Mouse (Mus musculus) forebrain, postnatal 0 days (tissue): ENCODE measurements at regions not wholly inside any gene's neighbourhood (a gene's known extent, or its start where the extent isn't known, plus 50 kb on each side); places are given as distances from the start of the nearest gene placed in this dataset.
"Not testable (repeated sequence)": the region's sequence is repeated elsewhere in the genome, so short reads cannot be mapped to it uniquely, and the experiment has no call there.

Source experiments
- ATAC-seq: fragments of 200-750 bp; cut with Nextera tagmentation; 2 replicates; pipeline ENCODE4 v1.8.0; 2017; ENCODE audit warnings: mild to moderate bottlenecking, moderate library complexity
- DNase-seq: peaks from one replicate; pipeline ENCODE4 v3.0.0-alpha.2; 2015
- H3K27ac ChIP-seq: fragments of 300-500 bp; sonication (generic); 2 replicates; pipeline ENCODE4 v1.5.1; 2014; ENCODE audit warnings: low read depth, mild to moderate bottlenecking, antibody characterized with exemption, low read length, moderate library complexity, mixed read lengths
- H3K27me3 ChIP-seq: fragments of 300-500 bp; sonication (generic); 2 replicates; pipeline ENCODE4 v1.6.1; 2014; ENCODE audit warnings: mild to moderate bottlenecking, low read length, mixed read lengths; ENCODE audit not compliant: insufficient read depth
- H3K36me3 ChIP-seq: fragments of 300-500 bp; sonication (generic); 2 replicates; pipeline ENCODE4 v1.6.1; 2014; ENCODE audit warnings: mild to moderate bottlenecking, moderate library complexity; ENCODE audit not compliant: insufficient read depth
- H3K4me1 ChIP-seq: fragments of 300-500 bp; sonication (generic); 2 replicates; pipeline ENCODE4 v1.6.1; 2014; ENCODE audit warnings: antibody characterized with exemption; ENCODE audit not compliant: insufficient read depth
- H3K4me2 ChIP-seq: fragments of 300-500 bp; sonication (generic); 2 replicates; pipeline ENCODE4 v1.6.1; 2014; ENCODE audit warnings: low read depth, mild to moderate bottlenecking, moderate library complexity
- H3K4me3 ChIP-seq: fragments of 300-500 bp; sonication (generic); 2 replicates; pipeline ENCODE4 v1.5.1; 2014; ENCODE audit warnings: low read depth, low read length, mixed read lengths
- H3K9ac ChIP-seq: fragments of 300-500 bp; sonication (generic); 2 replicates; pipeline ENCODE4 v1.6.1; 2014; ENCODE audit warnings: mild to moderate bottlenecking
- H3K9me3 ChIP-seq: fragments of 300-500 bp; sonication (generic); 2 replicates; pipeline ENCODE4 v1.6.1; 2016; ENCODE audit warnings: low read length
- CTCF ChIP-seq: sonication (generic); IDR thresholded peaks from 2 replicates; pipeline ENCODE4 v1.5.1; 2016; ENCODE audit warnings: antibody characterized with exemption, control low read depth, low read depth
- WGBS: fragments of 180-500 bp; shearing (Covaris S2); extraction: QIAGEN DNeasy Blood & Tissue Kit; methylation state at CpG from one replicate; pipeline ENCODE4 v1.1.7; 2014; 5-methylcytosine and 5-hydroxymethylcytosine counted together

- no peaks in the 10 kb centered on the region for H3K27me3 ChIP-seq
- no peak overlapping the region for H3K27ac ChIP-seq
- H3K4me2 ChIP-seq, result no peak overlapping the region
- H3K36me3 ChIP-seq, result no peaks in the 10 kb centered on the region
- TF ChIP-seq CTCF, result no peak
- H3K9ac ChIP-seq, result no peak overlapping the region
- peak; percentile 89 for ATAC-seq
- no peaks in the 10 kb centered on the region for H3K9me3 ChIP-seq
- 60% methylated on average over 2 of the region's 2 CpGs for WGBS
- H3K4me3 ChIP-seq, result no peak overlapping the region
- peak; percentile 37 for DNase-seq
- H3K4me1 ChIP-seq, result no peaks in the 10 kb centered on the region
Observed at GRCm38 (mm10) chr11:15027213-15027612, 428.1 kb downstream of the Pom121l12 start.

DNA sequence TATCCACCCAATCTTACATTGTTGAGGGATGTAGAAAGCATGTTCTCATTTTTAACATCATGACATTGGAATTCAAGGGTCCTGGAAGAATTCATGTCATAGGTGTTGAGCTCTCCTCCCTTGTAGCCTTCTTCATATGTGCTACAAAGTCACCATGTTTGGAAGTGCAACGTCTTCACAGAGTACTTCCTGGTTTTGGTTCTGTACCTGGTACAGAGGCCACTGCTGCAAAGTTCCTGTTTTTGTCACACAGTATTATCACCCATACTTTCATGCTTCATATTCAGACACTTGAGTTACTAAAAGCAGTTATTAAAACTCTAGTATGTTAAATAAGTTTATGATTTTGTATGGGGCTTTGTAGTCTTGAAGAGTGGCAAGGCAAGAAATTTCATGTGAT, 443.1 kb downstream of the Pom121l12 start:
- no peaks in the 10 kb centered on the region for H3K36me3 ChIP-seq
- no peaks in the 10 kb centered on the region for H3K27me3 ChIP-seq
- H3K4me2 ChIP-seq, result no peak overlapping the region
- no peak overlapping the region for H3K9ac ChIP-seq
- no peaks in the 10 kb centered on the region for H3K4me1 ChIP-seq
- DNase-seq, result no peak
- WGBS, result 85% methylated on average over 1 of the region's 1 CpGs
- H3K4me3 ChIP-seq, result no peak overlapping the region
- no peak for TF ChIP-seq CTCF
- ATAC-seq, result no peak
- no peaks in the 10 kb centered on the region for H3K9me3 ChIP-seq
- H3K27ac ChIP-seq, result no peak overlapping the region

DNA sequence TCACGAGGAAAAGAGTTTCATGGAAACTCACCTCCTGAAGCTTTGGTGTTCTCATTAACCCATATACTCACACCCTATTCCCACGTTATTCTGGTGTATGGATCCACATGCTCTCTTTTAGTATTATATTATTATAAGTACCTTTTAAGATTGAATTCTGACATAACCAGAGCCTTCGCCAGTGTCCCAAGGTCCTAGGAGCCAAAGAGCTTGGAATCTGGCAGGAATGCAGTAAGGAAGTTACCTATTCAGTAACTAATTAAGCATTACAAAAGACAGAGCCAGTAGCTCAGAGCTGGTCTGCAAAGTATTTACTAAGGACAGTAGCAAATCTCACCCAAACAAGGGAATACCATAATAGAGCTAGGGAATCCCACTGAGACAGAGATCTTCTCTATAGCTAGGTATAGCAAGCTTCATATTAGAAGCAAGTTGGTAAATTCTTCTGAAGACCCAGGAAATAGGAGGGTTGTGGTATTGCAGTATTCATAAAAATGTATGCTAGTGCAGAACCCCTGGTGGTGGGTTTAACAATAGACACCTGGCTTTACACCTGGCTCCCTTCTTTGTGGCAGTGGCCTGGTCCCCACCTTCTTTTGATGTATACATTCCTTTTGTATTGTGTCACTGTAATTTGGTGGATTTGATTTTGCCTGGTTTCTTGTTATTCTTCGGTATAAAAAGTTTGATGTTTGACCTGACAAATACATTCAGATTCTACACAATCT, 490.0 kb downstream of the Pom121l12 start:
- H3K27ac ChIP-seq, H3K9ac ChIP-seq, H3K4me2 ChIP-seq, ATAC-seq, DNase-seq, H3K9me3 ChIP-seq, H3K36me3 ChIP-seq, H3K27me3 ChIP-seq, H3K4me3 ChIP-seq, H3K4me1 ChIP-seq: not testable (repeated sequence)
- WGBS, result 84% methylated on average over 4 of the region's 4 CpGs

- H3K9me3 ChIP-seq, result no peaks in the 10 kb centered on the region
- no peak overlapping the region for H3K4me3 ChIP-seq
- H3K4me2 ChIP-seq, result no peak overlapping the region
- no peak overlapping the region for H3K9ac ChIP-seq
- H3K36me3 ChIP-seq, result no peaks in the 10 kb centered on the region
- no peak for TF ChIP-seq CTCF
- DNase-seq (no peak), ATAC-seq (no peak)
- H3K27me3 ChIP-seq, result no peaks in the 10 kb centered on the region
- no peak overlapping the region for H3K27ac ChIP-seq
- no peaks in the 10 kb centered on the region for H3K4me1 ChIP-seq
Observed at GRCm38 (mm10) chr11:15096900-15097299, 497.8 kb downstream of the Pom121l12 start.

GRCm38 (mm10) chr11:15108046-15108445, 509.0 kb downstream of the Pom121l12 start:
- Histone ChIP-seq H3K9ac (no peak overlapping the region), H3K27ac (no peak overlapping the region), H3K9me3 (no peaks in the 10 kb centered on the region), H3K4me3 (no peak overlapping the region), H3K4me2 (no peak overlapping the region), H3K36me3 (no peaks in the 10 kb centered on the region), H3K4me1 (no peaks in the 10 kb centered on the region), H3K27me3 (no peaks in the 10 kb centered on the region)
- DNase-seq (no peak), ATAC-seq (no peak)
- no peak for TF ChIP-seq CTCF
- WGBS, result 66% methylated on average over 1 of the region's 1 CpGs

GRCm38 (mm10) chr11:15113583-15113982, 514.5 kb downstream of the Pom121l12 start:
- no peaks in the 10 kb centered on the region for H3K4me1 ChIP-seq
- 74% methylated on average over 3 of the region's 3 CpGs for WGBS
- H3K9me3 ChIP-seq, result no peaks in the 10 kb centered on the region
- H3K4me2 ChIP-seq, result no peak overlapping the region
- no peak for DNase-seq
- no peaks in the 10 kb centered on the region for H3K27me3 ChIP-seq
- ATAC-seq, result no peak
- no peak overlapping the region for H3K9ac ChIP-seq
- H3K4me3 ChIP-seq, result no peak overlapping the region
- TF ChIP-seq CTCF, result no peak
- no peaks in the 10 kb centered on the region for H3K36me3 ChIP-seq
- no peak overlapping the region for H3K27ac ChIP-seq

- Histone ChIP-seq H3K9ac (no peak overlapping the region), H3K4me3 (no peak overlapping the region), H3K4me1 (no peaks in the 10 kb centered on the region), H3K9me3 (no peaks in the 10 kb centered on the region), H3K36me3 (no peaks in the 10 kb centered on the region), H3K27me3 (no peaks in the 10 kb centered on the region), H3K4me2 (no peak overlapping the region), H3K27ac (no peak overlapping the region)
- ATAC-seq (no peak), DNase-seq (peak; percentile 6)
- 47% methylated on average over 2 of the region's 2 CpGs for whole genome bisulfite sequencing
- TF ChIP-seq CTCF, result no peak
Observed at GRCm38 (mm10) chr11:15125812-15126211, 526.7 kb downstream of the Pom121l12 start.
